Mouse (Mus musculus) hindbrain, embryonic 12.5 days (tissue): ENCODE measurements around the gene Gm49510. TPM values are rescaled to one million over a fixed set of nuclear protein-coding genes. Genes with fewer than 3 reads are reported as not detected.

Experiments used
- microRNA-seq: library from miRNA; unstranded; fragments of <30 nt; microRNA quantifications from one replicate; pipeline ENCODE4, GENCODE M21; 2017
- polyA plus RNA-seq: library from polyadenylated mRNA; unstranded; fragments of >200 nt; fragmentation: Nextera tagmentation; extraction: Ambion mirVana; gene quantifications from 2 replicates; pipeline ENCODE4 v1.2.1, GENCODE M21; 2016

Gene Gm49510
- polyA plus RNA-seq, 1 experiment from 2014 or later = 0.61 TPM

Small RNAs within 50 kb of the gene (microRNA-seq; reads per million reads assigned to microRNA genes)
- not detected for gene Mir6955

Other genes with a start within 250 kb of the Gm49510 start
- gene Elfn2, start 180.9 kb upstream of the Gm49510 start, polyA plus RNA-seq = 2.4 and 2.5 TPM in 2 replicates
- gene Mfng, start 126.2 kb upstream of the Gm49510 start, polyA plus RNA-seq = 51.7 and 58.0 TPM in 2 replicates
- gene Card10, start 96.6 kb upstream of the Gm49510 start, polyA plus RNA-seq = 2.7 and 2.9 TPM in 2 replicates
- 15.1 and 15.6 TPM in 2 replicates for gene Cdc42ep1, start 57.0 kb upstream of the Gm49510 start, polyA plus RNA-seq
- not detected in 2 replicates for gene Lgals2, start 44.1 kb upstream of the Gm49510 start, polyA plus RNA-seq
- 54.3 and 58.7 TPM in 2 replicates for gene Gga1, start 22.5 kb upstream of the Gm49510 start, polyA plus RNA-seq
- gene Sh3bp1, start 101 bp downstream of the Gm49510 start, polyA plus RNA-seq = 15.5 and 17.4 TPM in 2 replicates
- 48.1 and 49.0 TPM in 2 replicates for gene Pdxp, start 14.3 kb downstream of the Gm49510 start, polyA plus RNA-seq
- gene Lgals1, start 27.1 kb downstream of the Gm49510 start, polyA plus RNA-seq = 569 and 595 TPM in 2 replicates
- 53.8 and 60.0 TPM in 2 replicates for gene Nol12, start 35.3 kb downstream of the Gm49510 start, polyA plus RNA-seq
- 44.7 and 52.4 TPM in 2 replicates for gene Triobp, start 48.1 kb downstream of the Gm49510 start, polyA plus RNA-seq
- gene H1f0, start 128.8 kb downstream of the Gm49510 start, polyA plus RNA-seq = 456 and 488 TPM in 2 replicates
- not detected in 2 replicates for gene Galr3, start 142.2 kb downstream of the Gm49510 start, polyA plus RNA-seq
- gene Ankrd54, start 163.2 kb downstream of the Gm49510 start, polyA plus RNA-seq = 56.8 and 60.3 TPM in 2 replicates
- 190 and 196 TPM in 2 replicates for gene Eif3l, start 175.5 kb downstream of the Gm49510 start, polyA plus RNA-seq
- gene Micall1, start 209.2 kb downstream of the Gm49510 start, polyA plus RNA-seq = 12.4 and 16.3 TPM in 2 replicates
- 298 and 337 TPM in 2 replicates for gene Polr2f, start 241.3 kb downstream of the Gm49510 start, polyA plus RNA-seq
- gene 1700088E04Rik, start 241.6 kb downstream of the Gm49510 start, polyA plus RNA-seq = 13.4 and 15.8 TPM in 2 replicates